Mouse (Mus musculus) central nervous system, embryonic 11.5 days (tissue): Measurements from ENCODE around the gene Gm13287. TPM values are rescaled to one million over a fixed set of nuclear protein-coding genes. Genes with fewer than 3 reads are reported as not detected.

Source experiments
- polyA plus RNA-seq: library from polyadenylated mRNA; depleted of rRNA; stranded (reverse); fragments of >200 nt; gene quantifications from 2 replicates; pipeline ENCODE4 v1.2.3, GENCODE M21; 2012; rRNA removed

Gm13287 gene
- polyA plus RNA-seq, result 0.12 TPM in 1 of 2 replicates, not detected in the other

DNA sequence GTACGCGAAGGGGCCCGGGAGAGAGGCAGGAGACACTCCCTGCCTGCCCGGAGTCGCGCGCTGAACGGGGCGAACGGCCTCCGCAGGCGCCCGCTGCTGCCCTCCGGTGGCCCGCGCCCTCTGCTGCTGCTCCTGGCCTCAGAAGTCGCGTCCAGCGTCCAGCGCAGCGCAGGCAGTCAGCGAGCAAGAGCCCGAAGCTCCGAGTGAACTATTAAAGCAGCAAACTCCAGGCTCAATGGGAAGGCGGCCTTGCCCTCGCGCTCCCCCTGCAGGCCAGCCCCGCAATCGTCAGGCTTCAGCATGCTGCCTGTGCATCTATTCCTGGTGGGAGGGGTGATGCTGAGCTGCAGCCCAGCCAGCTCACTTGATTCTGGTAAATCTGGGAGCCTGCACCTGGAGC, at the start of gene Gm13287:
TSS of gene Gm13287 (plus strand) at position 301 of the 400 bp plus-strand sequence.

DNA sequence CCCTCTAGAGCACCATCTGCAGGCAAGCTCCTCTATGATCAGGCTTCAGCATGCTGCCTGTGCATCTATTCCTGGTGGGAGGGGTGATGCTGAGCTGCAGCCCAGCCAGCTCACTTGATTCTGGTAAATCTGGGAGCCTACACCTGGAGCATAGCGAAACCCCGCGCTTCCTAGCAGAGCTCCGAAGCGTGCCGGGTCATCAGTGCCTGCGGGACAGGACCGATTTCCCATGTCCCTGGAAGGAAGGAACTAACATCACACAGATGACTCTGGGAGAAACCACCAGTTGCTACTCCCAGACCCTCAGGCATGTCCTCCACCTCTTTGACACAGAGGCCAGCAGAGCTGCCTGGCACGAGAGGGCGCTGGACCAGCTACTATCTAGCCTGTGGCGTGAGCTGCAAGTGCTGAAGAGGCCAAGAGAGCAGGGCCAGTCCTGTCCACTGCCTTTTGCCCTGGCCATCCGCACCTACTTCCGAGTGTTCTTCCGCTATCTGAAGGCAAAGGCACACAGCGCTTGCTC, 48.2 kb upstream of the Gm13287 start, which contains the start of gene Gm13271:
TSS of gene Gm13271 (plus strand) at position 51 of the 523 bp plus-strand sequence.

DNA sequence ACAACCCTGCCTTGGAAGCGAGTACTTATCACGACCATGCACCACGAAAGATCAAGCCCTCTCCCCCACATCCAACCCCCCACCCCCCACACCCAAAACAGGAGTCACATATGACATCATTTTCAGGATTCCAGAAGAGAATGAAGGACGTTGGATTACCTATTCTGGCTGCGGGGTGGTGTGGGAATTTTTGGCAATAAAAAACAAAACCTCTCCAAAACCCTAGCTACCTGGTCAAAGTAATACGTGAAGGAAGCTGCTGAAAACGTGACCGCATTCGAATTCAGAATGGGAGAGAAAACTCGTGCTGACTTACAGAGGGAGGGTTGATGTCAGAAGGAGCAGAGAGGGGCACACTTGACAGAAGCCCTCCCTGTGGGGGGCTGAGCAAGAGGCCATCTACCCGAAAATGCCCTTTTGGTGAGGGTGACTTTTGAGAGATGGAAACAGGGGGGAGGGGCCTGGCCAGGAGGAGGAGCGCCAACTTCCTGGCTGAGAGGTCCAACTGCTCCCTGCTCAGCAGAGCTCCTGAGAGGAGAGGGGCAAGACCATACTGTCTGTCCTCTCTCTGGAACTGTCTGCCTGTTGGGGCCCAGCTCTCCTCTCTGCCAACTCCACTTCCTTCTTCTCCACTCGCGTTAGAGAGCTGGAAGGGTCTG, 43.3 kb upstream of the Gm13287 start, which contains the start of gene Gm13283:
TSS of gene Gm13283 (plus strand) at position 510 of the 659 bp plus-strand sequence.

DNA sequence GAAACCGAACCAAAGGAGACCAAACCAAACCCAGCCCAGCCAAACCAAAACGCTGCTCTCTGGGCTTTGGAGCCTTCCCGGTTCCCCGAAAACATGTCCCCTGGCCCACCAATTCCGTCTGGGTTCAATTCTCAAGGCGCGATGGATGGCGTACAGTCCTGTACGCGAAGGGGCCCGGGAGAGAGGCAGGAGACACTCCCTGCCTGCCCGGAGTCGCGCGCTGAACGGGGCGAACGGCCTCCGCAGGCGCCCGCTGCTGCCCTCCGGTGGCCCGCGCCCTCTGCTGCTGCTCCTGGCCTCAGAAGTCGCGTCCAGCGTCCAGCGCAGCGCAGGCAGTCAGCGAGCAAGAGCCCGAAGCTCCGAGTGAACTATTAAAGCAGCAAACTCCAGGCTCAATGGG, 29.5 kb upstream of the Gm13287 start, which contains the start of gene Gm13290:
TSS of gene Gm13290 (plus strand) at position 301 of the 400 bp plus-strand sequence.

DNA sequence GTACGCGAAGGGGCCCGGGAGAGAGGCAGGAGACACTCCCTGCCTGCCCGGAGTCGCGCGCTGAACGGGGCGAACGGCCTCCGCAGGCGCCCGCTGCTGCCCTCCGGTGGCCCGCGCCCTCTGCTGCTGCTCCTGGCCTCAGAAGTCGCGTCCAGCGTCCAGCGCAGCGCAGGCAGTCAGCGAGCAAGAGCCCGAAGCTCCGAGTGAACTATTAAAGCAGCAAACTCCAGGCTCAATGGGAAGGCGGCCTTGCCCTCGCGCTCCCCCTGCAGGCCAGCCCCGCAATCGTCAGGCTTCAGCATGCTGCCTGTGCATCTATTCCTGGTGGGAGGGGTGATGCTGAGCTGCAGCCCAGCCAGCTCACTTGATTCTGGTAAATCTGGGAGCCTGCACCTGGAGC, 26.4 kb upstream of the Gm13287 start, which contains the start of gene Gm13289:
TSS of gene Gm13289 (plus strand) at position 301 of the 400 bp plus-strand sequence.

DNA sequence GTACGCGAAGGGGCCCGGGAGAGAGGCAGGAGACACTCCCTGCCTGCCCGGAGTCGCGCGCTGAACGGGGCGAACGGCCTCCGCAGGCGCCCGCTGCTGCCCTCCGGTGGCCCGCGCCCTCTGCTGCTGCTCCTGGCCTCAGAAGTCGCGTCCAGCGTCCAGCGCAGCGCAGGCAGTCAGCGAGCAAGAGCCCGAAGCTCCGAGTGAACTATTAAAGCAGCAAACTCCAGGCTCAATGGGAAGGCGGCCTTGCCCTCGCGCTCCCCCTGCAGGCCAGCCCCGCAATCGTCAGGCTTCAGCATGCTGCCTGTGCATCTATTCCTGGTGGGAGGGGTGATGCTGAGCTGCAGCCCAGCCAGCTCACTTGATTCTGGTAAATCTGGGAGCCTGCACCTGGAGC, 23.5 kb upstream of the Gm13287 start, which contains the start of gene Gm13272:
TSS of gene Gm13272 (plus strand) at position 301 of the 400 bp plus-strand sequence.

DNA sequence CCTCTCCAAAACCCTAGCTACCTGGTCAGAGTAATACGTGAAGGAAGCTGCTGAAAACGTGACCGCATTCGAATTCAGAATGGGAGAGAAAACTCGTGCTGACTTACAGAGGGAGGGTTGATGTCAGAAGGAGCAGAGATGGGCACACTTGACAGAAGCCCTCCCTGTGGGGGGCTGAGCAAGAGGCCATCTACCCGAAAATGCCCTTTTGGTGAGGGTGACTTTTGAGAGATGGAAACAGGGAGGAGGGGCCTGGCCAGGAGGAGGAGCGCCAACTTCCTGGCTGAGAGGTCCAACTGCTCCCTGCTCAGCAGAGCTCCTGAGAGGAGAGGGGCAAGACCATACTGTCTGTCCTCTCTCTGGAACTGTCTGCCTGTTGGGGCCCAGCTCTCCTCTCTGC, 21.2 kb upstream of the Gm13287 start, which contains the start of gene Ifnz:
TSS of gene Ifnz (plus strand) at position 301 of the 400 bp plus-strand sequence.

DNA sequence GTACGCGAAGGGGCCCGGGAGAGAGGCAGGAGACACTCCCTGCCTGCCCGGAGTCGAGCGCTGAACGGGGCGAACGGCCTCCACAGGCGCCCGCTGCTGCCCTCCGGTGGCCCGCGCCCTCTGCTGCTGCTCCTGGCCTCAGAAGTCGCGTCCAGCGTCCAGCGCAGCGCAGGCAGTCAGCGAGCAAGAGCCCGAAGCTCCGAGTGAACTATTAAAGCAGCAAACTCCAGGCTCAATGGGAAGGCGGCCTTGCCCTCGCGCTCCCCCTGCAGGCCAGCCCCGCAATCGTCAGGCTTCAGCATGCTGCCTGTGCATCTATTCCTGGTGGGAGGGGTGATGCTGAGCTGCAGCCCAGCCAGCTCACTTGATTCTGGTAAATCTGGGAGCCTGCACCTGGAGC, 17.6 kb upstream of the Gm13287 start, which contains the start of gene Gm13276:
TSS of gene Gm13276 (plus strand) at position 301 of the 400 bp plus-strand sequence.

DNA sequence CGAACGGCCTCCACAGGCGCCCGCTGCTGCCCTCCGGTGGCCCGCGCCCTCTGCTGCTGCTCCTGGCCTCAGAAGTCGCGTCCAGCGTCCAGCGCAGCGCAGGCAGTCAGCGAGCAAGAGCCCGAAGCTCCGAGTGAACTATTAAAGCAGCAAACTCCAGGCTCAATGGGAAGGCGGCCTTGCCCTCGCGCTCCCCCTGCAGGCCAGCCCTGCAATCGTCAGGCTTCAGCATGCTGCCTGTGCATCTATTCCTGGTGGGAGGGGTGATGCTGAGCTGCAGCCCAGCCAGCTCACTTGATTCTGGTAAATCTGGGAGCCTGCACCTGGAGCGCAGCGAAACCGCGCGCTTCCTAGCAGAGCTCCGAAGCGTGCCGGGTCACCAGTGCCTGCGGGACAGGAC, 14.7 kb upstream of the Gm13287 start, which contains the start of gene Gm13277:
TSS of gene Gm13277 (plus strand) at position 231 of the 400 bp plus-strand sequence.

DNA sequence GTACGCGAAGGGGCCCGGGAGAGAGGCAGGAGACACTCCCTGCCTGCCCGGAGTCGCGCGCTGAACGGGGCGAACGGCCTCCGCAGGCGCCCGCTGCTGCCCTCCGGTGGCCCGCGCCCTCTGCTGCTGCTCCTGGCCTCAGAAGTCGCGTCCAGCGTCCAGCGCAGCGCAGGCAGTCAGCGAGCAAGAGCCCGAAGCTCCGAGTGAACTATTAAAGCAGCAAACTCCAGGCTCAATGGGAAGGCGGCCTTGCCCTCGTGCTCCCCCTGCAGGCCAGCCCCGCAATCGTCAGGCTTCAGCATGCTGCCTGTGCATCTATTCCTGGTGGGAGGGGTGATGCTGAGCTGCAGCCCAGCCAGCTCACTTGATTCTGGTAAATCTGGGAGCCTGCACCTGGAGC, 11.8 kb upstream of the Gm13287 start, which contains the start of gene Gm13278:
TSS of gene Gm13278 (plus strand) at position 301 of the 400 bp plus-strand sequence.

DNA sequence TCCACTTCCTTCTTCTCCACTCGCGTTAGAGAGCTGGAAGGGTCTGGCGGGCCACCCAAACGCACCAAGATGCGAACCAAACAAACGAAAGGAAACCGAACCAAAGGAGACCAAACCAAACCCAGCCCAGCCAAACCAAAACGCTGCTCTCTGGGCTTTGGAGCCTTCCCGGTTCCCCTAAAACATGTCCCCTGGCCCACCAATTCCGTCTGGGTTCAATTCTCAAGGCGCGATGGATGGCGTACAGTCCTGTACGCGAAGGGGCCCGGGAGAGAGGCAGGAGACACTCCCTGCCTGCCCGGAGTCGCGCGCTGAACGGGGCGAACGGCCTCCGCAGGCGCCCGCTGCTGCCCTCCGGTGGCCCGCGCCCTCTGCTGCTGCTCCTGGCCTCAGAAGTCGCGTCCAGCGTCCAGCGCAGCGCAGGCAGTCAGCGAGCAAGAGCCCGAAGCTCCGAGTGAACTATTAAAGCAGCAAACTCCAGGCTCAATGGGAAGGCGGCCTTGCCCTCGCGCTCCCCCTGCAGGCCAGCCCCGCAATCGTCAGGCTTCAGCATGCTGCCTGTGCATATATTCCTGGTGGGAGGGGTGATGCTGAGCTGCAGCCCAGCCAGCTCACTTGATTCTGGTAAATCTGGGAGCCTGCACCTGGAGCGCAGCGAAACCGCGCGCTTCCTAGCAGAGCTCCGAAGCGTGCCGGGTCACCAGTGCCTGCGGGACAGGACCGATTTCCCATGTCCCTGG, 8.9 kb upstream of the Gm13287 start, which contains the start of gene Gm13275:
TSS of gene Gm13275 (plus strand) at position 552 of the 740 bp plus-strand sequence.

DNA sequence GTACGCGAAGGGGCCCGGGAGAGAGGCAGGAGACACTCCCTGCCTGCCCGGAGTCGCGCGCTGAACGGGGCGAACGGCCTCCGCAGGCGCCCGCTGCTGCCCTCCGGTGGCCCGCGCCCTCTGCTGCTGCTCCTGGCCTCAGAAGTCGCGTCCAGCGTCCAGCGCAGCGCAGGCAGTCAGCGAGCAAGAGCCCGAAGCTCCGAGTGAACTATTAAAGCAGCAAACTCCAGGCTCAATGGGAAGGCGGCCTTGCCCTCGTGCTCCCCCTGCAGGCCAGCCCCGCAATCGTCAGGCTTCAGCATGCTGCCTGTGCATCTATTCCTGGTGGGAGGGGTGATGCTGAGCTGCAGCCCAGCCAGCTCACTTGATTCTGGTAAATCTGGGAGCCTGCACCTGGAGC, 6.0 kb upstream of the Gm13287 start, which contains the start of gene Gm13279:
TSS of gene Gm13279 (plus strand) at position 301 of the 400 bp plus-strand sequence.

DNA sequence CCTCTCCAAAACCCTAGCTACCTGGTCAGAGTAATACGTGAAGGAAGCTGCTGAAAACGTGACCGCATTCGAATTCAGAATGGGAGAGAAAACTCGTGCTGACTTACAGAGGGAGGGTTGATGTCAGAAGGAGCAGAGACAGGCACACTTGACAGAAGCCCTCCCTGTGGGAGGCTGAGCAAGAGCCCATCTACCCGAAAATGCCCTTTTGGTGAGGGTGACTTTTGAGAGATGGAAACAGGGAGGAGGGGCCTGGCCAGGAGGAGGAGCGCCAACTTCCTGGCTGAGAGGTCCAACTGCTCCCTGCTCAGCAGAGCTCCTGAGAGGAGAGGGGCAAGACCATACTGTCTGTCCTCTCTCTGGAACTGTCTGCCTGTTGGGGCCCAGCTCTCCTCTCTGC, 3.7 kb upstream of the Gm13287 start, which contains the start of gene Gm13285:
TSS of gene Gm13285 (plus strand) at position 301 of the 400 bp plus-strand sequence.

DNA sequence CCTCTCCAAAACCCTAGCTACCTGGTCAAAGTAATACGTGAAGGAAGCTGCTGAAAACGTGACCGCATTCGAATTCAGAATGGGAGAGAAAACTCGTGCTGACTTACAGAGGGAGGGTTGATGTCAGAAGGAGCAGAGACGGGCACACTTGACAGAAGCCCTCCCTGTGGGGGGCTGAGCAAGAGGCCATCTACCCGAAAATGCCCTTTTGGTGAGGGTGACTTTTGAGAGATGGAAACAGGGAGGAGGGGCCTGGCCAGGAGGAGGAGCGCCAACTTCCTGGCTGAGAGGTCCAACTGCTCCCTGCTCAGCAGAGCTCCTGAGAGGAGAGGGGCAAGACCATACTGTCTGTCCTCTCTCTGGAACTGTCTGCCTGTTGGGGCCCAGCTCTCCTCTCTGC, 2.2 kb downstream of the Gm13287 start, which contains the start of gene Gm13288:
TSS of gene Gm13288 (plus strand) at position 301 of the 400 bp plus-strand sequence.

DNA sequence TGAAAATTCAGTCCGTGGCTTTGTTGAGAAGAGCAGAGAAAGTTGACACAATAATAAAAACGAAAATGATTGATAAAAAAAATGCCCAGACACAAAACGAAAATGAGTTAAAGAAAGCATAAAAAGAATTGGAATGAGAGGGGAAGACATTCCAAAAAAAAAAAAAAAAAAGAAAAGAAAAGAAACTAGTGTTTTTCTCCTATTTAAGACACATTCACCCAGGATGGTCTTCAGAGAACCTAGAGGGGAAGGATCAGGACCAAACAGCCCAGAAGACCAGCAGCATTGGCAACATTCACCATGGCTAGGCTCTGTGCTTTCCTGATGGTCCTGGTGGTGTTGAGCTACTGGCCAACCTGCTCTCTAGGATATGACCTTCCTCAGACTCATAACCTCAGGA, 12.9 kb downstream of the Gm13287 start, which contains the start of gene Ifna7:
TSS of gene Ifna7 (plus strand) at position 301 of the 400 bp plus-strand sequence.

DNA sequence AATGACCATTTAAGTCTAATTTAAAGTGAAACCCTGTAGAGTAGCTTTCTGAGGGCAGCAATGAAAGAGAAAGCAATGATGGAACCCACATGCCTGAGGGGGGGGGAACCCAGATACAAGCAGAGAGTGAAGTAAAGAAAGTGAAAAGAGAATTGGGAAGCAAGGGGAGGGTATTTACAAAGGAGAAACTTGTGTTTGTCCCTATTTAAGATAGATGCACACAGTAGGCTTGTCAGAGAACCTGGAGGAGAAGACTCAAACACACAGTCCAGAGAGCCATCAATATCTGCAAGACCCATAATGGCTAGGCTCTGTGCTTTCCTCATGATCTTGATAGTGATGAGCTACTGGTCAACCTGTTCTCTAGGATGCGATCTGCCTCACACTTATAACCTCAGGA, 16.6 kb downstream of the Gm13287 start, which contains the start of gene Ifna11:
TSS of gene Ifna11 (plus strand) at position 301 of the 400 bp plus-strand sequence.

DNA sequence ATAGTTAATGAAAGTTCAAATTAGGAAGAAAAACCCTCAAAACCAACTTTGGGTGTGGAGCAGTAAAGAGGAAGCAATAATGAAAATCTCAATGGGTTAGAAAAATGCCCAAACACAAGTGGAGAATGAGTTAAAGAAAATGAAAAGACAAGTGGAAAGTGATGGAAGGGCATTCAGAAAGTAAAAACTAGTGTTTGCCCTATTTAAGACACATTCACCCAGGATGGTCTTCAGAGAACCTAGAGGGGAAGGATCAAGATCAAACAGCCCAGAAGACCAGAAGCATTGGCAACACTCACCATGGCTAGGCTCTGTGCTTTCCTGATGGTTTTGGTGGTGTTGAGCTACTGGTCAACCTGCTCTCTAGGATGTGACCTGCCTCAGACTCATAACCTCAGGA, 24.1 kb downstream of the Gm13287 start, which contains the start of gene Ifna6:
TSS of gene Ifna6 (plus strand) at position 301 of the 400 bp plus-strand sequence.

DNA sequence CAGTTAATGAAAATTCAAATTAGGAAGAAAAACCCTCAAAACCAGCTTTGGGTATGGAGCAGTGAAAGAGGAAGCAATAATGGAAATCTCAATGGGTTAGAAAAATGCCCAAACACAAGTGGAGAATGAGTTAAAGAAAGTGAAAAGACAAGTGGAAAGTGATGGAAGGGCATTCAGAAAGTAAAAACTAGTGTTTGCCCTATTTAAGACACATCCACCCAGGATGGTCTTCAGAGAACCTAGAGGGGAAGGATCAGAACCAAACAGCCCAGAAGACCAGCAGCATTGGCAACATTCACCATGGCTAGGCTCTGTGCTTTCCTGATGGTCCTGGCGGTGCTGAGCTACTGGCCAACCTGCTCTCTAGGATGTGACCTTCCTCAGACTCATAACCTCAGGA, 32.2 kb downstream of the Gm13287 start, which contains the start of gene Ifna5:
TSS of gene Ifna5 (plus strand) at position 301 of the 400 bp plus-strand sequence.

DNA sequence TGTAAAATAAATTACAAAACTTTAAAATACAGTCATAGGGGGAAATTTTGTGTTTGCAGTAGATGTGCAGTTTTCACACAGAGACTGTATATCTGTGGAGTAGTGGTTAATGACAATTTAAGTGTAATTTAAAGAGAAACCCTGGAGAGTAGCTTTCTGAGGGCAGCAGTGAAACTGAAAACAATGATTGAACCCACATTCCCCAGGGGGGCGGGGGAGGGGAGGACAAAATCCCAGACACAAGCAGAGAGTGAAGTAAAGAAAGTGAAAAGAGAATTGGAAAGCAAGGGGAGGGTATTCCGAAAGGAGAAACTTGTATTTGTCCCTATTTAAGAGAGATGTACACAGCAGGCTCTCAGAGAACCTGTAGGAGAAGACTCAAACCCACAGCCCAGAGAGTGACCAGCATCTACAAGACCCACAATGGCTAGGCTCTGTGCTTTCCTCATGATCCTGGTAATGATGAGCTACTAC, 38.4 kb downstream of the Gm13287 start, which contains the start of gene Ifna4:
TSS of gene Ifna4 (plus strand) at position 424 of the 474 bp plus-strand sequence.

DNA sequence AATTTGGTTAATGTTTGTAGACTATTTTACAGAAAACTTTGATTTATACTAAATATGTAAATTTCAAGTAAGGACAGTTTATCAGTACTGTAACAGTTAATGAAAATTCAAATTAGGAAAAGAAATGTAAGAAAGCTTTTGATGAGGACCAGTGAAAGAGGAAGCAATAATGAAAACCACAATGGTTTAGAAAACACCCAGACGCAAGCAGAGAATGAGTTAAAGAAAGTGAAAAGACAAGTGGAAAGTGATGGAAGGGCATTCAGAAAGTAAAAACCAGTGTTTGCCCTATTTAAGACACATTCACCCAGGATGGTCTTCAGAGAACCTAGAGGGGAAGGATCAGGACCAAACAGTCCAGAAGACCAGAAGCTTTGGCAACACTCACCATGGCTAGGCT, 46.6 kb downstream of the Gm13287 start, which contains the start of gene Ifna1:
TSS of gene Ifna1 (plus strand) at position 390 of the 400 bp plus-strand sequence.

